Mouse (Mus musculus) forelimb bud, embryonic 11.5 days (tissue): ENCODE data around the gene Gm49403.
"Not testable (repeated sequence)": the region's sequence is repeated elsewhere in the genome, so short reads cannot be mapped to it uniquely, and the experiment has no call there.

Experiments
- DNase-seq: peaks from one replicate; pipeline ENCODE4 v3.0.0-alpha.2; 2012; ENCODE audit warnings: low read depth, low spot score

Gene Gm49403

GRCm38 (mm10) chr19:8883616-8884015, at the start of gene Gm49403, which contains the start of gene Lbhd1:
TSS of gene Gm49403 (plus strand) at chr19:8883930.
TSS of gene Lbhd1 (plus strand) at chr19:8883732.
- no peak for DNase-seq

DNA sequence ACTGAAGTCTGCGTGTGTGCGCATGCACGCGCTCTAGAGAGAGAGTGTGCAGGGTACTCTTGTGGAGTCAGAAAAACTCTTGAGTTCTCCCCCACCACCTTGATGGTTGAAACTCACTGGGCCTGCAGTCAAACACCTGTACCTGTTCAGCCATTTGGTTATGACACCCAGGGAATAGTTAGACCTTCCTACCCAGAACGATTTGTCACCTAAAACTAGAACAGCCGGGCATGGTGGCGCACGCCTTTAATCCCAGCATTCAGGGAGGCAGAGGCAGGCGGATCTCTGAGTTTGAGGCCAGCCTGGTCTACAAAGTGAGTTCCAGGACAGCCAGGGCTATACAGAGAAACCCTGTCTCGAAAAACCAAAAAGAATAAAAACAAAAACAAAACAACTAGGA, 47.4 kb upstream of the Gm49403 start:
- not testable (repeated sequence) for DNase-seq

- peak; percentile 83 for DNase-seq
Measured at GRCm38 (mm10) chr19:8837251-8837791, 46.4 kb upstream of the Gm49403 start, which contains the start of gene Bscl2. TSS of gene Bscl2 (plus strand) at chr19:8837467.

DNA sequence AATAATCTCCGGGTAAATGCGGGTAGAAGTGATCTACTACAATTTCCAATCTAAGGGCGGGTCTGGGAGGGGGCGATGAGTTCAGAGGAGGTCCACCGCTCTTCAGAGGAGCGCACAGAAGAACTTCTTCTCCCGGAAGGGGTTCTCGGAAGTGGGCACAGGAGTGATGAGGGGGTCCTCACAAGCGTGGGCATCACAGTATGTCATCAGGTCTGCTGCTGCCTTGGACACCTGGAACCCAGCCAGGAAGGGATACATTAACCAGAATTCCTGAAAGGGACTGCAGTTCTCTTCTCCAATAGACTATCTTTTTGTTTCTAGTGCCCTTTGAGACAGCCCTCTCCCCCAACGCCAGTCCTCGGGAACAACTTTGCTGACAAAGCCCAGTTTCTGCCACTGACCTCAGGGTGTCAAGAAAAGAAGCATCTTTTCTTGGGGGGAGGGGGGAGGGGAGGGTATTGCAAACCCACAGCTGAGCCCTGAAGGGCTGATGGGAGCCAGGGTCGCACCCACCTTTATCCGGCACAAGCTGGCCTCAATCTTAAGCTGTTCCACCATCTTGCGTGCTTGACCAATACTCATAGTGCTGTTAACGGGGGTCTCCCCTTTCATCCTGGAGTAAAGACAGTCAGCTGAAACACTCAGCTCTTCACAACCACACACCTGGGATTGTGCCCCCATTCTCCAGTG, 45.5 kb upstream of the Gm49403 start:
- DNase-seq: no peak

GRCm38 (mm10) chr19:8839103-8839907, 44.4 kb upstream of the Gm49403 start, which contains the start of gene Gng3:
TSS of gene Gng3 (minus strand) at chr19:8839194.
- DNase-seq: no peak

GRCm38 (mm10) chr19:8839908-8840791, 43.6 kb upstream of the Gm49403 start:
- no peak for DNase-seq

GRCm38 (mm10) chr19:8841012-8841411, 42.7 kb upstream of the Gm49403 start:
- no peak for DNase-seq

GRCm38 (mm10) chr19:8842961-8843360, 40.8 kb upstream of the Gm49403 start:
- no peak for DNase-seq

- DNase-seq: peak; percentile 74
Measured at GRCm38 (mm10) chr19:8844371-8845129, 39.2 kb upstream of the Gm49403 start.

- no peak for DNase-seq
Measured at GRCm38 (mm10) chr19:8848356-8848755, 35.4 kb upstream of the Gm49403 start.

GRCm38 (mm10) chr19:8850402-8850901, 33.3 kb upstream of the Gm49403 start, which contains the start of gene Lrrn4cl:
TSS of gene Lrrn4cl (plus strand) at chr19:8850768.
- DNase-seq: no peak

- no peak for DNase-seq
Measured at GRCm38 (mm10) chr19:8851639-8852038, 32.1 kb upstream of the Gm49403 start.

GRCm38 (mm10) chr19:8852236-8852928, 31.3 kb upstream of the Gm49403 start:
- no peak for DNase-seq

DNA sequence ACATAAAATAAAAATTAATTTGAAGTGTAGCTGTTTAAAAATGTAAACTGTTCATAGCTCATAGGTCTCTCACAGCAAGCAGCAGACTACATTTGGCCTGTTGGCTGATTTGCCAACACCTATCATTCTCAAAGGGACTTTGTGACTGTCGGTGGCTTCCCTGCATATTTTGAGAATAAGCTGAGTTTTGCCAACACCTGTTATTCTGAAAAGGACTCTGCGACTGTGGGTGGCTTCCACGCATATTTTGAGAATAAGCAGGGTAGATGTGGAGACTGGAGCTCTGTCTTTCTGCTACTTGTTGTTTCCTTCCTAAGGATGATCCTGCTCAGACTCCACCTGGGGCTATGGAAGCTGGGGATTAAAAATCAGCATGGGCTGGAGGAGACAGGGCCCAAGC, 30.6 kb upstream of the Gm49403 start:
- no peak for DNase-seq

GRCm38 (mm10) chr19:8857689-8858088, 26.0 kb upstream of the Gm49403 start:
- DNase-seq: no peak

- no peak for DNase-seq
Measured at GRCm38 (mm10) chr19:8859018-8859417, 24.7 kb upstream of the Gm49403 start.

DNA sequence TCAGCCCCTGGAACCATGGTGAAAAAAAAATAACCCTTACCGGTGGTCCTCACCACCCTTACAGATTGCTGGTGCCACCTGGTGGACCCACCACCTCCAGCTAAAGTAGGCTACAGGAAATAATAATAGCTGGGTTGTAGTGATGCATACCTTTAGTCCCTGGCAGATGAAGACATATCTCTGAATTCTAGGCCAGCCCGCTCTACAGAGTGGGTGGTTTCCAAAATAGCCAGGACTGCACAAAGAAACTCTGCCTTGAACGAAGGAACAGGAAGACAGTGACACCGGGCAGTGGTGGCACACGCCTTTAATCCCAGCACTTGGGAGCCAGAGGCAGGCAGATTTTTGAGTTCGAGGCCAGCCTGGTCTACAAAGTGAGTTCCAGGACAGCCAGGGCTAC, 19.5 kb upstream of the Gm49403 start:
- DNase-seq: no peak

GRCm38 (mm10) chr19:8870381-8870780, 13.3 kb upstream of the Gm49403 start:
- not testable (repeated sequence) for DNase-seq

GRCm38 (mm10) chr19:8870838-8871237, 12.9 kb upstream of the Gm49403 start:
- DNase-seq: no peak
